Mouse (Mus musculus): ENCODE measurements around the gene Lin52.

DNA sequence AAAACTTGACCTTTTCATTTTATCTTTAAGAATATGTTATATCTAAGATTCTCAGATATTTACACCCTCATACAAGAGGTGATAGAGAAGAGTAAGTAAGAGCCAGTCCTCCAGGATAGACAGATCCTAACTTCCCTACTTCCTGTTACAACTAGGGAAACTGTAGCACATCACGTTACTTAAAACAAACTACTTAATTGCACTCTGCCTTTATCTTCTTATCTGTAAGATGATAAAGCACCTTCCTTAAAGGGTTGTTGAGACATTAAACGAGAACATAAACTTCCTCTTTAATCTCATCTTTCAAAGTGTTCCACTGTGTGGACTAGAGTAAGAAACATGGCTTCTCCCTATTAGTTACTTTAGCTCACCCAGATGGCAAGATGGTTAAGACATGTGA lies 12.5 kb upstream of the Lin52 start:
- TF ChIP-seq POLR2A (IDR thresholded peaks at IDR 0.05; ENCODE audit: borderline replicate concordance, insufficient read depth, low read length) (no peak), CTCF (IDR thresholded peaks at IDR 0.05; ENCODE audit: borderline replicate concordance, insufficient read depth, low read depth, low read length) (no peak)

Data from cerebellum, adult 2 months (tissue).